Mouse (Mus musculus) embryonic facial prominence, embryonic 14.5 days (tissue): Measurements from ENCODE around the gene Gpr82. TPM values are rescaled to one million over a fixed set of nuclear protein-coding genes. Genes with fewer than 3 reads are reported as not detected.

Experiments
- ATAC-seq: fragments of 200-750 bp; cut with Nextera tagmentation; 2 replicates; pipeline ENCODE4 v1.8.0; 2017; ENCODE audit warnings: low read depth, moderate number of reproducible peaks, moderate TSS enrichment
- DNase-seq: peaks from one replicate; pipeline ENCODE4 v3.0.0-alpha.2; 2015; ENCODE audit warnings: low spot score
- H3K27ac ChIP-seq: fragments of 300-500 bp; sonication (generic); replicated peaks from 2 replicates; pipeline ENCODE4 v1.5.1; 2014; ENCODE audit warnings: low read depth, mild to moderate bottlenecking, low read length, moderate library complexity
- H3K27me3 ChIP-seq: fragments of 300-500 bp; sonication (generic); replicated peaks from 2 replicates; pipeline ENCODE4 v1.6.1; 2014; ENCODE audit warnings: low read length; ENCODE audit not compliant: control insufficient read depth, insufficient read depth
- H3K36me3 ChIP-seq: fragments of 300-500 bp; sonication (generic); 2 replicates; pipeline ENCODE4 v1.6.1; 2014; ENCODE audit warnings: low read length, mixed read lengths; ENCODE audit not compliant: control insufficient read depth, insufficient read depth
- H3K4me1 ChIP-seq: fragments of 300-500 bp; sonication (generic); 2 replicates; pipeline ENCODE4 v1.6.1; 2014; ENCODE audit warnings: antibody characterized with exemption, low read length; ENCODE audit not compliant: control insufficient read depth, insufficient read depth
- H3K4me2 ChIP-seq: fragments of 300-500 bp; sonication (generic); 2 replicates; pipeline ENCODE4 v1.6.1; 2014; ENCODE audit warnings: low read depth, mild to moderate bottlenecking, low read length, moderate library complexity, mixed read lengths
- H3K4me3 ChIP-seq: fragments of 300-500 bp; sonication (generic); 2 replicates; pipeline ENCODE4 v1.5.1; 2014; ENCODE audit warnings: low read depth, mild to moderate bottlenecking, low read length
- H3K9ac ChIP-seq: fragments of 300-500 bp; sonication (generic); 2 replicates; pipeline ENCODE4 v1.6.1; 2014; ENCODE audit warnings: low read depth, mild to moderate bottlenecking, low read length, moderate library complexity, mixed read lengths
- H3K9me3 ChIP-seq: fragments of 300-500 bp; sonication (generic); 2 replicates; pipeline ENCODE4 v1.6.1; 2016; ENCODE audit warnings: low read length; ENCODE audit not compliant: control insufficient read depth
- WGBS: fragments of 180-500 bp; shearing (Covaris S2); extraction: QIAGEN DNeasy Blood & Tissue Kit; methylation state at CpG from one replicate; pipeline ENCODE4 v1.1.7; 2014; 5-methylcytosine and 5-hydroxymethylcytosine counted together
- polyA plus RNA-seq: library from polyadenylated mRNA; unstranded; fragments of >200 nt; fragmentation: Nextera tagmentation; extraction: Ambion mirVana; gene quantifications from 2 replicates; pipeline ENCODE4 v1.2.1, GENCODE M21; 2014

Gpr82 gene
- polyA plus RNA-seq, 1 experiment from 2014 or later: 0.07 TPM

DNA sequence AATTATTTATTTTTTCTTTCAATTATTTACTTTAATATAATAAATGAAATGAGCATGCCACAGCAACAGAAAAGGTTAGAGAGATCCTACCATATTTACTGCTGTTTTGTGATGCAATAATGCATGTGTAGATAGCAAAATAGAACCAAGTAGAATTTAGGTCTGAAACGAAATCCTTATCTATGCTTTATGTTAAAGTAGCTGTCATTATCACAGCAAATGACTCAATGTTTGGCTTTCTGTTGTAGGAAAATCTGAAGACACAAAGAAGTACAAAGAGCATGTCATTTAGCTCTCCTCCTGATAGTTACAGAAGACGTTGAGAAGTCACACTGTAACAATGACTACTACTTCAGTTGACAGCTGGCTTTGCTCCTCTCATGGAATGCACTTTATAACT is 22.3 kb upstream of the Gpr82 start:
- no peak overlapping the region for H3K4me2 ChIP-seq
- DNase-seq (no peak), ATAC-seq (no peak)
- WGBS: 57% methylated on average over 2 of the region's 2 CpGs
- no peak overlapping the region for H3K9ac ChIP-seq
- no peaks in the 10 kb centered on the region for H3K27me3 ChIP-seq
- H3K4me1 ChIP-seq: no peaks in the 10 kb centered on the region
- no peaks in the 10 kb centered on the region for H3K9me3 ChIP-seq
- H3K4me3 ChIP-seq: no peak overlapping the region
- H3K27ac ChIP-seq: no peak overlapping the region
- no peaks in the 10 kb centered on the region for H3K36me3 ChIP-seq

DNA sequence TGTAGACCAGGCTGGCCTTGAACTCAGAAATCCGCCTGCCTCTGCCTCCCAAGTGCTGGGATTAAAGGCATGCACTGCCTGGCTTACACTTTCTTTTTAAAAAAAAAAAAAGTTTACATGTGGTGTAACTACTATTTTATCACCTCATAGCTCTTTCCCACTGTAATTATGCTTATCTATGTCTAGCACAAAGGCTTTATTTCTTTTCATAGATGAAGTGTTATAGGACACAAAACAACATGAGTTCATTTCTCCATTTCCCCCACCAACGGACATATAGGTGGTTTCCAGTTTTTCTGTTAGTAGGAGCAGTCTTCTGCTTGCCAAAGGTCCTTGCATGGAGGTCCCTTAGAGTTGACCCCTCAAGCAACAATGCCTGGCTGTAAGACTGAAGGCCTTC is 9.3 kb upstream of the Gpr82 start:
- Histone ChIP-seq H3K36me3 (no peaks in the 10 kb centered on the region), H3K27me3 (no peaks in the 10 kb centered on the region; the same call in 1 of the 2 replicates), H3K9me3 (no peaks in the 10 kb centered on the region), H3K4me1 (no peaks in the 10 kb centered on the region), H3K27ac (no peak overlapping the region), H3K4me3 (no peak overlapping the region), H3K9ac (no peak overlapping the region), H3K4me2 (no peak overlapping the region)
- 81% methylated on average over 2 of the region's 2 CpGs for WGBS
- ATAC-seq: no peak
- DNase-seq: no peak

DNA sequence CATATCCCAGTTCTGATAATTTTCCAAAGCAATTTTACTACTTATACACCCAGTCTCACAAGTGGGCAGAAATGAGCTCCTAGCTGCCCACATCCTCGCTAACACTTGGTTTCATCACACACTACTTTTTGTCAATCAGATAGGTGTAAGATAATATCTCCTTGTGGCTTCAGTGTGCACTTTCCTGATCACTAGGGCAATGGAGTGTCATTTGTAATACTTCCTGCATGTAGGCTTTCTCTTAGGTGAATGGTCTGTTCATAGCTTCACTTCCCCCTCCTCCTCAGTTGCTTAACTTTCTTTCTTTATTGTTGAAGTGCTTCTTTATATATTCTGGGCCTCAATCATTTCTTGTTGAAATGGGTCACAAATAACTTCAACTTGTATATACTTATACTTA is 8.9 kb upstream of the Gpr82 start:
- no peaks in the 10 kb centered on the region; the same call in 1 of the 2 replicates for H3K27me3 ChIP-seq
- no peak overlapping the region for H3K4me2 ChIP-seq
- no peak for ATAC-seq
- no peaks in the 10 kb centered on the region for H3K9me3 ChIP-seq
- H3K4me3 ChIP-seq: no peak overlapping the region
- no peaks in the 10 kb centered on the region for H3K4me1 ChIP-seq
- DNase-seq: no peak
- H3K9ac ChIP-seq: no peak overlapping the region
- no peaks in the 10 kb centered on the region for H3K36me3 ChIP-seq
- H3K27ac ChIP-seq: no peak overlapping the region
- WGBS: 79% methylated on average over 1 of the region's 1 CpGs

DNA sequence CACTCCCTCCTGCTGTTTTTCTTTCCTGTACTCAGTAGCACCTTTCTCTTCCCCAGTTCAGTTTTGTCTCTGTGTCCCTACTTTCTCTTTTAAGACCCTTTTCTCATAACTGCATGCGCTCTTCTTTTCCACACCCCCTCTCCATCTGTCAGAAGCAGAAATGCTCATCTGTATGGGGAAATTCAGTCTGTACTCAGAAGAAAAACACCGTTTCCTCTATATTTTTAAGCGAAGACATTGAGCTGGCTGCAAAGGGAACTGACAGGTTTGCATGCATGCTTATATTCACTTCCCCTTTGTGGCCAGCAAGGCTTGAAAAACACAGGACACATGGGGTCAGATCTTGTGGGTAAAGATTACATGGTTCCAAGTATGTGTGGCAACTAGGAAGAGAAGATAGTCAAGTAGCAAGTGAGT is 6.2 kb upstream of the Gpr82 start:
- Histone ChIP-seq H3K9me3 (no peaks in the 10 kb centered on the region), H3K9ac (no peak overlapping the region), H3K4me3 (no peak overlapping the region), H3K27ac (no peak overlapping the region), H3K36me3 (no peaks in the 10 kb centered on the region), H3K4me2 (no peak overlapping the region), H3K4me1 (no peaks in the 10 kb centered on the region), H3K27me3 (no peaks in the 10 kb centered on the region)
- 78% methylated on average over 3 of the region's 3 CpGs for WGBS
- ATAC-seq: no peak
- no peak for DNase-seq

DNA sequence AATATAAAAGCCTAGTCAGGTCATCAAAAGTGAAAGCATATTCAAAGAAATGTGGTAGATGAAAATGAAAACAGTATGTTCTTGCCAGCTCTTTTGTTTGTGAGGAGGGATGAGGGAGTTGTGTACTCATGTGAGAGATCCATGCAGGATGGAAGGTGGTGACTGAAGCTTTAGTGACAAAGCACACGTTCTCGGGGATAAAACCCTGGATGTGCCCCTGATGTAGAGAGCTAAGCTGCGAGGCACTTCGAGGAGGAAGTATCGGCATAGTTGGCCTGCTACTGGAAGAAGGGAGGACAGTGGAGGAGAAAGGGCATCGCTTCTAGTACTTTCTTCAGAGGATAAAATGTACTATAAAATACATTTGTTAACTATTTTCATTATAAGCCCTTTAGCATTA is 5.3 kb upstream of the Gpr82 start:
- H3K27ac ChIP-seq: no peak overlapping the region
- no peaks in the 10 kb centered on the region for H3K27me3 ChIP-seq
- no peak overlapping the region for H3K9ac ChIP-seq
- no peak overlapping the region for H3K4me2 ChIP-seq
- no peaks in the 10 kb centered on the region for H3K9me3 ChIP-seq
- no peaks in the 10 kb centered on the region for H3K4me1 ChIP-seq
- WGBS: 71% methylated on average over 6 of the region's 6 CpGs
- no peak overlapping the region for H3K4me3 ChIP-seq
- no peak for ATAC-seq
- DNase-seq: no peak
- no peaks in the 10 kb centered on the region for H3K36me3 ChIP-seq

- no peaks in the 10 kb centered on the region for H3K4me1 ChIP-seq
- DNase-seq (peak; percentile 34), ATAC-seq (no peak)
- no peaks in the 10 kb centered on the region for H3K9me3 ChIP-seq
- H3K36me3 ChIP-seq: no peaks in the 10 kb centered on the region
- no peak overlapping the region for H3K4me2 ChIP-seq
- 7% methylated on average over 1 of the region's 1 CpGs for WGBS
- no peaks in the 10 kb centered on the region for H3K27me3 ChIP-seq
- no peak overlapping the region for H3K4me3 ChIP-seq
- no peak overlapping the region for H3K9ac ChIP-seq
- H3K27ac ChIP-seq: no peak overlapping the region
These were observed 4.4 kb upstream of the Gpr82 start for GRCm38 (mm10) chrX:13656721-13657120.

DNA sequence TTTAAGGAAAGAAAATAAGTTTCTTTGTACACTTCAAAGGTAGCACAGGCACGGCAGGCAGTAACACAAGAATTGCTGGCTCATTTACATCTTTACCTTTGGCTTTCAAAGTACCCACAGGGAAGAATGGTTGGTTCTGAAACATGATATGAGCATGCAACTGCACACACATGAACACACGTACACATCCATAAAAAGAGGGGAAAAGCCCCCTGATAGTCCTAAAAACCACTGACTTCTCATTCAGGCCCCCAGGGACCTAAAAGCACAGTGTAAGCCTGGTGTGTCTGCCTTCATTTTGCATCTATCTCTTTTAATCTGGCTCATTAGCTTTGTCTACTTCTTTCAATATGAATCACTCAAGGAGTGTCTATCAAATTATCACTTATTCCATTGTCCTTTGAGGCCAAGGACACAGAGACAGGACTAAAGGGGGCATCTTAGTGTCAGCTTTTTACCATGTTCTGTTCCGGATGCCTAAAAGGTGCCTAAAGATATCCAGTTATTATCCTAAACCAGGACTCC is 2.5 kb upstream of the Gpr82 start:
- no peak overlapping the region for H3K4me2 ChIP-seq
- no peaks in the 10 kb centered on the region for H3K9me3 ChIP-seq
- no peak for ATAC-seq
- 55% methylated on average over 3 of the region's 3 CpGs for WGBS
- no peaks in the 10 kb centered on the region for H3K4me1 ChIP-seq
- H3K36me3 ChIP-seq: no peaks in the 10 kb centered on the region
- H3K27me3 ChIP-seq: no peaks in the 10 kb centered on the region; the same call in 1 of the 2 replicates
- H3K9ac ChIP-seq: no peak overlapping the region
- no peak overlapping the region for H3K27ac ChIP-seq
- H3K4me3 ChIP-seq: no peak overlapping the region
- no peak for DNase-seq

- H3K27ac ChIP-seq: no peak overlapping the region
- no peak overlapping the region for H3K4me2 ChIP-seq
- H3K4me1 ChIP-seq: no peaks in the 10 kb centered on the region
- 71% methylated on average over 4 of the region's 4 CpGs for WGBS
- no peaks in the 10 kb centered on the region; the same call in 1 of the 2 replicates for H3K27me3 ChIP-seq
- no peaks in the 10 kb centered on the region for H3K9me3 ChIP-seq
- ATAC-seq: no peak
- DNase-seq: no peak
- H3K4me3 ChIP-seq: no peak overlapping the region
- H3K9ac ChIP-seq: no peak overlapping the region
- H3K36me3 ChIP-seq: no peaks in the 10 kb centered on the region
These were observed 1.8 kb upstream of the Gpr82 start for GRCm38 (mm10) chrX:13659201-13659890.

GRCm38 (mm10) chrX:13668867-13669266 is 7.7 kb downstream of the Gpr82 start:
- H3K4me1 ChIP-seq: no peaks in the 10 kb centered on the region
- no peak overlapping the region for H3K4me2 ChIP-seq
- no peak for DNase-seq
- no peak overlapping the region for H3K4me3 ChIP-seq
- no peaks in the 10 kb centered on the region for H3K9me3 ChIP-seq
- ATAC-seq: no peak
- H3K27me3 ChIP-seq: no peaks in the 10 kb centered on the region
- no peaks in the 10 kb centered on the region for H3K36me3 ChIP-seq
- WGBS: 83% methylated on average over 5 of the region's 5 CpGs
- no peak overlapping the region for H3K27ac ChIP-seq
- H3K9ac ChIP-seq: no peak overlapping the region
